Mouse (Mus musculus) adrenal gland (tissue): Measurements from ENCODE around the gene Tmbim1.
"Not testable (repeated sequence)": the region's sequence is repeated elsewhere in the genome, so short reads cannot be mapped to it uniquely, and the experiment has no call there.

Source experiments
- intact Hi-C: fragments of 180-260 bp; cut with DNase I; formaldehyde crosslinking; loops from one replicate; pipeline ENCODE4 v1.15.1; 2025

Gene Tmbim1

GRCm38 (mm10) chr1:74331046-74331681 lies 25.7 kb upstream of the Tmbim1 start:
- intact Hi-C loops: no loop called here

GRCm38 (mm10) chr1:74329899-74330431 lies 24.5 kb upstream of the Tmbim1 start:
- intact Hi-C loops: no loop called here

GRCm38 (mm10) chr1:74326916-74327315 lies 21.5 kb upstream of the Tmbim1 start:
- intact Hi-C loops: not testable (repeated sequence)

- intact Hi-C loops: no loop called here
Observed at GRCm38 (mm10) chr1:74321396-74321795, 16.0 kb upstream of the Tmbim1 start.

GRCm38 (mm10) chr1:74318711-74319110 lies 13.3 kb upstream of the Tmbim1 start:
- intact Hi-C loops: no loop called here

- intact Hi-C loops: no loop called here
Observed at GRCm38 (mm10) chr1:74316114-74316827, 10.8 kb upstream of the Tmbim1 start.

- intact Hi-C loops: loop anchor here (5.0 kb wide), 1 partner anchor 138 kb away; no protein-coding TSS in a partner anchor
Observed at GRCm38 (mm10) chr1:74314796-74315195, 9.4 kb upstream of the Tmbim1 start.

GRCm38 (mm10) chr1:74313049-74313692 lies 7.7 kb upstream of the Tmbim1 start:
- intact Hi-C loops: loop anchor here (1.0 to 5.0 kb wide), 2 partner anchors 49 to 139 kb away; partner anchors contain the start of gene Catip

- intact Hi-C loops: loop anchor here (5.0 kb wide), 1 partner anchor 143 kb away; no protein-coding TSS in a partner anchor
Observed at GRCm38 (mm10) chr1:74309767-74310166, 4.3 kb upstream of the Tmbim1 start.

GRCm38 (mm10) chr1:74308001-74308964 lies 2.9 kb upstream of the Tmbim1 start:
- intact Hi-C loops: no loop called here

- intact Hi-C loops: no loop called here
Observed at GRCm38 (mm10) chr1:74307146-74307545, 1.7 kb upstream of the Tmbim1 start.

- intact Hi-C loops: no loop called here
Observed at GRCm38 (mm10) chr1:74304946-74305345, 476 bp downstream of the Tmbim1 start.

GRCm38 (mm10) chr1:74304339-74304790 lies 1.1 kb downstream of the Tmbim1 start:
- intact Hi-C loops: no loop called here

- intact Hi-C loops: no loop called here
Observed at GRCm38 (mm10) chr1:74303509-74304338, 1.7 kb downstream of the Tmbim1 start.

GRCm38 (mm10) chr1:74302835-74303234 lies 2.6 kb downstream of the Tmbim1 start:
- intact Hi-C loops: no loop called here

- intact Hi-C loops: no loop called here
Observed at GRCm38 (mm10) chr1:74302229-74302628, 3.2 kb downstream of the Tmbim1 start.

GRCm38 (mm10) chr1:74300347-74301110 lies 4.9 kb downstream of the Tmbim1 start:
- intact Hi-C loops: no loop called here

GRCm38 (mm10) chr1:74298996-74299395 lies 6.4 kb downstream of the Tmbim1 start:
- intact Hi-C loops: no loop called here

GRCm38 (mm10) chr1:74298157-74298750 lies 7.2 kb downstream of the Tmbim1 start:
- intact Hi-C loops: no loop called here
